Mouse (Mus musculus): ENCODE data around the gene Ahcyl2. TPM values are rescaled to one million over a fixed set of nuclear protein-coding genes. Genes with fewer than 3 reads are reported as not detected.
A peak's percentile ranks its signal among the peaks of the same experiment; 100 is the strongest.

Gene Ahcyl2
- 23.1 and 32.6 TPM in 2 replicates for polyA plus RNA-seq (2012; rRNA removed)

GRCm38 (mm10) chr6:29767813-29768660, at the start of gene Ahcyl2:
Gene Ahcyl2 (plus strand): TSS chr6:29768011.
- peak; percentile 99 for DNase-seq (ENCODE audit: low read depth)

DNA sequence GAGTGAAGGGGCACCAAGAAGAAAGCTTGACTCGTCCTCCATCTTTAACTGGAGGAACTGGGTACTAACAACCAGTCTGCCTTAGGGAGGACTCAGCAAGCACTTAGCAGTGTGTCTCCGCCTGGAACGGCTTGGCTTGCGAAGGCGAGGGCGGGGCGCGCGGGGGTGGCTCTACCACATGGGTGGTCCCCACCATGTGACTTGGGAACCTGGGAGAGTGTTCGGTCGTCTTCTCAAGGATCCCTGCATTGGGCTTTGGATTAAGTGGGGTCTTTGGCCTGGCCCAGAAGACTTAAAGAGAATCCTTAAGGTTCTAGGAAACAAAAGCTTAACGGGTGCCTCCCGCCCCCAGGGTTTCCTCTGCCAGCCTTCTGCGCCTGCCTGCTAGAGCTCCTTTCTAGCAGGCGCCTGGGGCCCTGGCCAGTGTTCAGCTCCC, 48.9 kb upstream of the Ahcyl2 start:
- TF ChIP-seq POLR2A (IDR thresholded peaks at IDR 0.05; ENCODE audit: borderline replicate concordance, extremely low read depth, insufficient read depth, insufficient read length, poor library complexity, severe bottlenecking) (no peak), CTCF (IDR thresholded peaks at IDR 0.05; ENCODE audit: borderline replicate concordance, extremely low read depth, insufficient read depth, insufficient read length) (no peak)
- peak; percentile 84 for DNase-seq (ENCODE audit: low read depth)

More at GRCm38 (mm10) chr6:29767813-29768660, at the start of gene Ahcyl2:
- TF ChIP-seq CTCF (IDR thresholded peaks at IDR 0.05; ENCODE audit: borderline replicate concordance, extremely low read depth, insufficient read depth, insufficient read length) (no peak), POLR2A (IDR thresholded peaks at IDR 0.05; ENCODE audit: borderline replicate concordance, extremely low read depth, insufficient read depth, insufficient read length, poor library complexity, severe bottlenecking) (peak; percentile 65; the same call in 1 of the 2 replicates)

- DNase-seq (ENCODE audit: low read depth): no peak
- TF ChIP-seq CTCF (IDR thresholded peaks at IDR 0.05; ENCODE audit: borderline replicate concordance, extremely low read depth, insufficient read depth, insufficient read length) (no peak), POLR2A (IDR thresholded peaks at IDR 0.05; ENCODE audit: borderline replicate concordance, extremely low read depth, insufficient read depth, insufficient read length, poor library complexity, severe bottlenecking) (no peak)
Measured at GRCm38 (mm10) chr6:29721890-29722289, 45.9 kb upstream of the Ahcyl2 start.

DNA sequence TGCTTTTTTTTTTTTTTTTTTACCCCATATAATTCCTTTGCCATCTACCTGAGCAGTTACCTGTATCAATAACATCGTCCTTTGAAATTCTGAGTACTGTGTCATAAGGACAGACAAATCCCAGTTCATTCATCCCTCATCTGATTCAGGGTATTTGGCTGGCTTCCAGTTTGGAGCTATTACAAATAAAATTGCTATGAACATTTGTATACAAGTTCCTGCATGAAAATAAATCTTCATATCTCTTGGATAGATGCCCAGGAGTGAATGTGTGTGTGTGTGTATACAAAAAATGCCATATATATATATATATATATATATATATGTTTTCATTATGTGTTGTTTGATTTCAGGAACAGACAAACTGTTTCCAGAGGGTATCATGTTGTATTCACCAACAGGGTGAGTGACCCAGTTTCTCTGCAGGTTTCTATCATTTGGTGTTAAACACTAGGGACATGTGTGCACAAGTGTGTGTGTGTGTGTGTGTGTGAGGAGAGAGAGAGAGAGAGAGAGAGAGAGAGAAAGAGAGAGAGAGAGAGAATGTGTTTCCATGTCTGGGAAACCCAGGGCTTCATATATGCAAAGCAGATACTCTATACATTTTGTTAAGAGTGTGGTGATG, 41.1 kb upstream of the Ahcyl2 start:
- peak; percentile 43 for DNase-seq (ENCODE audit: low read depth)
- no peak for TF ChIP-seq CTCF (IDR thresholded peaks at IDR 0.05; ENCODE audit: borderline replicate concordance, extremely low read depth, insufficient read depth, insufficient read length)
- no peak for TF ChIP-seq POLR2A (IDR thresholded peaks at IDR 0.05; ENCODE audit: borderline replicate concordance, extremely low read depth, insufficient read depth, insufficient read length, poor library complexity, severe bottlenecking)

DNA sequence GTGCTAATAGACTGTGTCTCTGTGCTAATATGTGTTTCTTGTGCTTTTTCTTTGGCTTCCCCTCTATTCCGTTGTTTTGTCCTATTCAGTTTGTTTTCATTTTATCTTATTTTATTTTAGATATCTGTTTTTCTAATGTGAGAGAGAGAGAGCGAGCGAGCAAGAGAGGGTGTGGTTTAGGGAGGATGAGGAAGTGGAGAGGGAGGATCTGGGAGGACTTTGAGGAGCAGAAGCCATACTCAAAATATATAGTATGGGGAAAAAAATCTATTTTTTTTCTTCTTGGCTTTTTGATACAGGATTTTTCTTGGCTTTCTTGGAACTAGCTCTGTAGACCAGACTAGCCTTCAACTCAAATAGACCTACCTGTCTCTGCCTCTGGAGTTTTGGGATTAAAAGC, 39.8 kb upstream of the Ahcyl2 start:
- no peak for TF ChIP-seq CTCF (IDR thresholded peaks at IDR 0.05; ENCODE audit: borderline replicate concordance, extremely low read depth, insufficient read depth, insufficient read length)
- no peak for TF ChIP-seq POLR2A (IDR thresholded peaks at IDR 0.05; ENCODE audit: borderline replicate concordance, extremely low read depth, insufficient read depth, insufficient read length, poor library complexity, severe bottlenecking)
- DNase-seq (ENCODE audit: low read depth): no peak

GRCm38 (mm10) chr6:29729491-29729890, 38.3 kb upstream of the Ahcyl2 start:
- TF ChIP-seq POLR2A (IDR thresholded peaks at IDR 0.05; ENCODE audit: borderline replicate concordance, extremely low read depth, insufficient read depth, insufficient read length, poor library complexity, severe bottlenecking): no peak
- TF ChIP-seq CTCF (IDR thresholded peaks at IDR 0.05; ENCODE audit: borderline replicate concordance, extremely low read depth, insufficient read depth, insufficient read length): no peak

GRCm38 (mm10) chr6:29735336-29735688, 32.5 kb upstream of the Ahcyl2 start, which contains the start of gene Smo:
Gene Smo (plus strand): TSS chr6:29735503.
- DNase-seq (ENCODE audit: low read depth): peak; percentile 94
- TF ChIP-seq POLR2A (IDR thresholded peaks at IDR 0.05; ENCODE audit: borderline replicate concordance, extremely low read depth, insufficient read depth, insufficient read length, poor library complexity, severe bottlenecking) (peak; percentile 92), CTCF (IDR thresholded peaks at IDR 0.05; ENCODE audit: borderline replicate concordance, extremely low read depth, insufficient read depth, insufficient read length) (no peak)

More at GRCm38 (mm10) chr6:29729491-29729890, 38.3 kb upstream of the Ahcyl2 start:
- no peak for DNase-seq (ENCODE audit: low read depth)

DNA sequence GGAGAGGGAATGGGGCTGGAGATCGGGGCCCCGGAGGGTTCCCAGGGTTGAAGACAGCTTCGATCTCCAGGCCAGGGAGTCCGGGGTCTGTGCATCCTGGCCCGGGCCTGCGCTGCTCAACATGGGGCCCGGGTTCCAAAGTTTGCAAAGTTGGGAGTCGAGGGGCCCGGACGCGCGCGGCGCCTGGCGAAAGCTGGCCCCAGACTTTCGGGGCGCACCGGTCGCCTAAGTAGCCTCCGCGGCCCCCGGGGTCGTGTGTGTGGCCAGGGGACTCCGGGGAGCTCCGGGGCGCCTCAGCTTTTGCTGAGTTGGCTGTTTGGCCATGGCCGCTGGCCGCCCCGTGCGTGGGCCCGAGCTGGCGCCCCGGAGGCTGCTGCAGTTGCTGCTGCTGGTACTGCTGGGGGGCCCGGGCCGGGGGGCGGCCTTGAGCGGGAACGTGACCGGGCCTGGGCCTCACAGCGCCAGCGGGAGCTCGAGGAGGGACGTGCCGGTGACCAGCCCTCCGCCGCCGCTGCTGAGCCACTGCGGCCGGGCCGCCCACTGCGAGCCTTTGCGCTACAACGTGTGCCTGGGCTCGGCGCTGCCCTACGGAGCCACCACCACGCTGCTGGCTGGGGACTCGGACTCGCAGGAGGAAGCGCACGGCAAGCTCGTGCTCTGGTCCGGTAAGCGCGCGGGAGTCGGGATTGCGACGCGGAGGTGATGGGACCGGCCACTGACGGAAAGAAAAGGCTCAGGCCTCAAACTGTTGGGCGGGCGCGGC, 31.9 kb upstream of the Ahcyl2 start:
- DNase-seq (ENCODE audit: low read depth): peak; percentile 75
- TF ChIP-seq CTCF (IDR thresholded peaks at IDR 0.05; ENCODE audit: borderline replicate concordance, extremely low read depth, insufficient read depth, insufficient read length) (no peak), POLR2A (IDR thresholded peaks at IDR 0.05; ENCODE audit: borderline replicate concordance, extremely low read depth, insufficient read depth, insufficient read length, poor library complexity, severe bottlenecking) (peak; percentile 66; the same call in 1 of the 2 replicates)

DNA sequence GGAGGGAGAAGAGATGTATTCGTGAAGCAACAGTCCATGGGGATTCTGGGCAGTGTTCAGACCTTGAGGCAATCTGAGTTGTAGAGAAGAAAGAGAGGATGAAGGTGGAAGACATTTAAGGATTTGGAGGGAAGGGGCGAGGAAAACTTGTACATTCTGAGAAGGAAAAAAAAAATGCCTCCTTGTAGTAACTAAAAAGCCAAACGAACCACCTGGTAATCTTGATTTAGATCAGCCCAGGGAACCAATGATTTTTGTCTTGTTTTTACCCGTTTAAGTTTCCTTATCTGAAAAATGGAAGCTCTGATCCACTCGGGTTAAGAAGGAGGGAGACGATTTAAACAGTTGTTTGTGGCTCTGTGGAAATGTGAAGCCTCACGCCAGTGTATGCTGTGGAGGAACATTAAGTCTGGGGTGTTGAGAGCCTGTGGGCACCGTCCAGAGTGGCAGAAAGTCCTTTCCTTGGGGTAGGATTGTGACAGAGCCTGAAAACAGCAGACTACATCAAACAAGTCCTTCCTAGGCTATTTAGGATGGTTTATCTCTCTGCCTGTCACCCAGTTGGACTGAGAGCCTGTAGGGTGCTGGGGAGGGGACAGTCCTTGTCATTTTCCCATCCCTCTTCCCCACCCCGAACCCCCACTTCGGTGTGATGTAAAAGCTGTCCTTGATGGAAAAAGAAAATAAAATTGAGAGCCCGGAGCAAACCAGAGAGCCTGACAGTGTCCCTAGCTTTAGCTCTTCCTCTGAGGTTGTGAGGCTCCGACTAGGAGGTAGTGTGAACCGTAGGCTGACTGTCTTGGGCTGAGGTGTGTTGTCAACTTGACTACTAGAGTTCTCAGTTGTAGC, 31.0 kb upstream of the Ahcyl2 start:
- TF ChIP-seq CTCF (IDR thresholded peaks at IDR 0.05; ENCODE audit: borderline replicate concordance, extremely low read depth, insufficient read depth, insufficient read length) (no peak), POLR2A (IDR thresholded peaks at IDR 0.05; ENCODE audit: borderline replicate concordance, extremely low read depth, insufficient read depth, insufficient read length, poor library complexity, severe bottlenecking) (no peak)
- no peak for DNase-seq (ENCODE audit: low read depth)

DNA sequence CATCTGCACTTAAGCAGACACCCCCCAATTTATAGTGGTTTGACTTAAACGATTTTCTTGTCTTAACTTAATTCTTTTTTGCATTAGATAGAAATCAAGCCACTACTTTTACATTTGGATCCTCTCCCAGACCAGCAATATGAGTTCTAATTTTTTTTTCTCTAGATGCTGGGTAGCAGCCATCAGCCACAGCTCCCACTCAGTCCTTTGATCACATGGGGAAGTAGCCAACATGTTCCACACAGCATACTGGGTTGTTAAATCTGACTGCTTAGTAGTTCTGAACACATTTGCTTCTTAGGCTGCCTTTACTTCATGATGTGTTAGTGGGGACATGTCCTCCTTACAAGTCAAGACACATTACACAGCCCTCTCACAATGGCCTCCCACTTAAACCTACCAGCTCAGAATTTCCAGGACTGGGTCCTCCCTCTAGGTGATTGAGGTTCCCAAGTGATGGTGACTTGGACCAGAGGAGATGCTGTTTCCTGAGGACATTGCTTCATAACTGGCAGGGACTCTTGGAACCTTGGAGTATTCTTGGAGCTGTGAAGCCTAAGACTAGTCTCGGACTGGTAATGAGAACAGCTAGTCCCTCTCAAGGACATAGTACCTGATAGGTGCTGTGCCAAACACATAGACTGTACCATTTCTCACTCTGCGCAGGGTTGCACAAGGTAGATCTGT, 16.2 kb upstream of the Ahcyl2 start:
- no peak for TF ChIP-seq CTCF (IDR thresholded peaks at IDR 0.05; ENCODE audit: borderline replicate concordance, extremely low read depth, insufficient read depth, insufficient read length)
- no peak for TF ChIP-seq POLR2A (IDR thresholded peaks at IDR 0.05; ENCODE audit: borderline replicate concordance, extremely low read depth, insufficient read depth, insufficient read length, poor library complexity, severe bottlenecking)
- DNase-seq (ENCODE audit: low read depth): no peak
